Comparison of ENCODE assay signal across 16 mouse cellular contexts in genomic region chr16:35033241-35033640, GRCm38 (mm10). TPM values are rescaled to one million over a fixed set of nuclear protein-coding genes. Genes with fewer than 3 reads are reported as not detected.
DNase-seq lines count a peak whose midpoint lies in the region; ATAC-seq and TF ChIP-seq lines count a peak whose summit lies in the region.
"Had no signal": no experiment of that assay in that cellular context is flagged by ENCODE, and none has a peak within 500 bp of the region (broad histone marks: within the 10 kb centered on the region; RNA-seq: fewer than 3 reads in every experiment).

No protein-coding gene starts in this region.

- H3K4me2 ChIP-seq in midbrain, postnatal 0 days (ENCODE audit: low read depth, low read length, poor library complexity, severe bottlenecking), result no peak overlapping the region
- H3K4me2 ChIP-seq in midbrain, embryonic 15.5 days, result no peak overlapping the region
- H3K4me2 ChIP-seq in stomach, postnatal 0 days (replicated peaks; ENCODE audit: low read depth), result no peak overlapping the region
- H3K4me2 ChIP-seq: forebrain, embryonic 13.5 days; heart, embryonic 12.5 days; lung, embryonic 15.5 days; midbrain, embryonic 12.5 days had no signal

- 0 out of 2 replicates have a peak overlapping the region, but pooled peaks have one; percentile 9 for H3K9ac ChIP-seq in midbrain, postnatal 0 days (replicated peaks; ENCODE audit: low read length, poor library complexity, severe bottlenecking)
- H3K9ac ChIP-seq in midbrain, embryonic 15.5 days, result no peak overlapping the region
- no peak overlapping the region for H3K9ac ChIP-seq in stomach, postnatal 0 days (ENCODE audit: low read length)
- H3K9ac ChIP-seq: forebrain, embryonic 13.5 days; heart, embryonic 12.5 days; lung, embryonic 15.5 days; midbrain, embryonic 12.5 days had no signal

- peaks cover 2% of the 10 kb centered on the region; the same call in 1 of the 2 replicates for H3K36me3 ChIP-seq in kidney, adult 2 months (ENCODE audit: control insufficient read depth, insufficient read depth, low read length)
- peaks cover 6% of the 10 kb centered on the region; the same call in 1 of the 2 replicates for H3K36me3 ChIP-seq in midbrain, postnatal 0 days (ENCODE audit: insufficient read depth, low read length)
- H3K36me3 ChIP-seq in midbrain, embryonic 15.5 days (replicated peaks), result 0 out of 2 replicates have a peak, but pooled peaks cover 3% of the 10 kb centered on the region
- no peaks in the 10 kb centered on the region for H3K36me3 ChIP-seq in stomach, postnatal 0 days (ENCODE audit: control insufficient read depth, insufficient read depth, low read length)

- WGBS in kidney, adult 2 months, result 56% methylated on average over 3 of the region's 3 CpGs
- 82% methylated on average over 3 of the region's 3 CpGs for WGBS in midbrain, postnatal 0 days
- WGBS in midbrain, embryonic 15.5 days, result 88% methylated on average over 3 of the region's 3 CpGs
- 57% methylated on average over 3 of the region's 3 CpGs for WGBS in stomach, postnatal 0 days

- no peak overlapping the region for H3K4me3 ChIP-seq in kidney, adult 2 months (ENCODE audit: insufficient read depth, low read depth, low read length)
- H3K4me3 ChIP-seq in midbrain, postnatal 0 days (ENCODE audit: low read depth, low read length), result no peak overlapping the region
- no peak overlapping the region for H3K4me3 ChIP-seq in midbrain, embryonic 15.5 days
- H3K4me3 ChIP-seq in stomach, postnatal 0 days (ENCODE audit: low read depth, low read length), result no peak overlapping the region
- H3K4me3 ChIP-seq: forebrain, embryonic 13.5 days; heart, embryonic 12.5 days; lung, embryonic 15.5 days; midbrain, embryonic 12.5 days had no signal

- DNase-seq in kidney, adult 2 months, result peak; percentile 69
- no peak for DNase-seq in kidney, postnatal 4 days
- DNase-seq in midbrain, postnatal 0 days (ENCODE audit: low spot score), result no peak
- peak; percentile 50 to 60 for DNase-seq in kidney, postnatal 36 days
- peak; percentile 21 for DNase-seq in stomach, postnatal 0 days (ENCODE audit: low spot score)
- no peak for DNase-seq in testis, postnatal 14 days (ENCODE audit: low spot score)
- DNase-seq in left cerebral cortex, postnatal 10 days (ENCODE audit: extremely low spot score in 1 of 2, low spot score in 2 of 2), result no peak
- DNase-seq: adrenal gland, adult 2 months; cerebellum, adult 11-12 months; right cerebral cortex, adult 18-20 months; spleen, adult 18-20 months had no signal

- H3K27me3 ChIP-seq in kidney, adult 2 months (replicated peaks; ENCODE audit: control insufficient read depth, insufficient read depth, low read length), result no peaks in the 10 kb centered on the region
- H3K27me3 ChIP-seq in midbrain, postnatal 0 days (ENCODE audit: insufficient read depth, low read length), result no peaks in the 10 kb centered on the region
- H3K27me3 ChIP-seq in midbrain, embryonic 15.5 days (replicated peaks), result no peaks in the 10 kb centered on the region
- no peaks in the 10 kb centered on the region for H3K27me3 ChIP-seq in stomach, postnatal 0 days (ENCODE audit: control insufficient read depth, insufficient read depth, low read length)
- H3K27me3 ChIP-seq: forebrain, embryonic 13.5 days; heart, embryonic 12.5 days; lung, embryonic 15.5 days; midbrain, embryonic 12.5 days had no signal

- no peak for TF ChIP-seq EP300 in stomach, postnatal 0 days (optimal IDR thresholded peaks at IDR 0.05)

- peaks cover 31% of the 10 kb centered on the region for H3K4me1 ChIP-seq in kidney, adult 2 months (ENCODE audit: control insufficient read depth, insufficient read depth, low read length)
- H3K4me1 ChIP-seq in midbrain, postnatal 0 days (ENCODE audit: insufficient read depth, low read length), result no peaks in the 10 kb centered on the region
- peaks cover 5% of the 10 kb centered on the region; the same call in 1 of the 2 replicates for H3K4me1 ChIP-seq in midbrain, embryonic 15.5 days
- H3K4me1 ChIP-seq in stomach, postnatal 0 days (replicated peaks; ENCODE audit: control insufficient read depth, insufficient read depth), result no peaks in the 10 kb centered on the region
- H3K4me1 ChIP-seq: lung, embryonic 15.5 days had no signal

- TF ChIP-seq CTCF in kidney, adult 2 months (conservative IDR thresholded peaks at IDR 0.05; ENCODE audit: insufficient read depth, insufficient read length, low read depth, low read length), result no peak
- no peak for TF ChIP-seq CTCF in midbrain, postnatal 0 days (IDR thresholded peaks at IDR 0.05)
- no peak for TF ChIP-seq CTCF in stomach, postnatal 0 days (IDR thresholded peaks at IDR 0.05; ENCODE audit: low read depth)

- H3K9me3 ChIP-seq in midbrain, postnatal 0 days (ENCODE audit: low read length), result no peaks in the 10 kb centered on the region
- H3K9me3 ChIP-seq in midbrain, embryonic 15.5 days, result no peaks in the 10 kb centered on the region
- H3K9me3 ChIP-seq in stomach, postnatal 0 days (ENCODE audit: control insufficient read depth, low read length), result no peaks in the 10 kb centered on the region
- H3K9me3 ChIP-seq: forebrain, embryonic 13.5 days; heart, embryonic 12.5 days; lung, embryonic 15.5 days; midbrain, embryonic 12.5 days had no signal

- H3K27ac ChIP-seq in kidney, adult 2 months (ENCODE audit: insufficient read depth, low read depth, low read length), result peak overlapping the region; percentile 95
- no peak overlapping the region for H3K27ac ChIP-seq in midbrain, postnatal 0 days (ENCODE audit: low read depth, low read length)
- no peak overlapping the region for H3K27ac ChIP-seq in midbrain, embryonic 15.5 days
- H3K27ac ChIP-seq in stomach, postnatal 0 days (replicated peaks), result peak overlapping the region; percentile 74
- H3K27ac ChIP-seq: forebrain, embryonic 13.5 days; lung, embryonic 15.5 days; midbrain, embryonic 12.5 days had no signal

- no peak for TF ChIP-seq POLR2A in kidney, adult 2 months (IDR thresholded peaks at IDR 0.05; ENCODE audit: low read depth, low read length)

- intact Hi-C loops in left cerebral cortex, postnatal 10 days (cut with DNase I), result no loop called here

- no peak for ATAC-seq in midbrain, postnatal 0 days (ENCODE audit: low FRiP score)
- ATAC-seq in midbrain, embryonic 15.5 days (replicated peaks), result no peak
- no peak; the same call in 1 of the 2 replicates for ATAC-seq in stomach, postnatal 0 days (ENCODE audit: low FRiP score, low TSS enrichment)
- ATAC-seq: forebrain, embryonic 13.5 days had no signal

RNA-seq across cellular contexts. Expression of gene Hacd2, which starts 11.0 kb away (rescaled TPM):
- polyA plus RNA-seq in kidney, adult 2 months (2012; rRNA removed), result 68.4 and 70.8 TPM in 2 replicates
- 14.6 and 28.4 TPM in 2 replicates for total RNA-seq in midbrain, postnatal 0 days (2014; rRNA removed)
- polyA plus RNA-seq in midbrain, postnatal 0 days (2015; fragmentation: Nextera tagmentation; extraction: Ambion mirVana), result 48.4 and 49.4 TPM in 2 replicates
- polyA plus RNA-seq in midbrain, embryonic 15.5 days (2015; fragmentation: Nextera tagmentation; extraction: Ambion mirVana), result 42.6 and 50.6 TPM in 2 replicates
- polyA plus RNA-seq in stomach, postnatal 0 days (2015; fragmentation: Nextera tagmentation; extraction: Ambion mirVana), result 99.6 and 107 TPM in 2 replicates
- 10 to 100 TPM; 26.1 to 41.7 TPM for total RNA-seq in left cerebral cortex, postnatal 10 days (2021)

Comparison
In these comparisons a context has a peak if more than half of its experiments do, and no peak if none do; other contexts are left out.
1. DNase-seq: peak in kidney, adult 2 months (single experiment), kidney, postnatal 36 days (2 of 2) and stomach, postnatal 0 days (single experiment); none in kidney, postnatal 4 days (0 of 2), midbrain, postnatal 0 days (single experiment), testis, postnatal 14 days (single experiment) and left cerebral cortex, postnatal 10 days (0 of 2).
2. H3K27ac ChIP-seq: peak in kidney, adult 2 months (single experiment) and stomach, postnatal 0 days (single experiment); none in midbrain, postnatal 0 days (single experiment) and midbrain, embryonic 15.5 days (single experiment).